Mouse (Mus musculus): ENCODE measurements around the gene Ano7. TPM values are rescaled to one million over a fixed set of nuclear protein-coding genes. Genes with fewer than 3 reads are reported as not detected.

The Ano7 gene
- polyA plus RNA-seq (2012; rRNA removed) = 0.53 and 0.75 TPM in 2 replicates

DNA sequence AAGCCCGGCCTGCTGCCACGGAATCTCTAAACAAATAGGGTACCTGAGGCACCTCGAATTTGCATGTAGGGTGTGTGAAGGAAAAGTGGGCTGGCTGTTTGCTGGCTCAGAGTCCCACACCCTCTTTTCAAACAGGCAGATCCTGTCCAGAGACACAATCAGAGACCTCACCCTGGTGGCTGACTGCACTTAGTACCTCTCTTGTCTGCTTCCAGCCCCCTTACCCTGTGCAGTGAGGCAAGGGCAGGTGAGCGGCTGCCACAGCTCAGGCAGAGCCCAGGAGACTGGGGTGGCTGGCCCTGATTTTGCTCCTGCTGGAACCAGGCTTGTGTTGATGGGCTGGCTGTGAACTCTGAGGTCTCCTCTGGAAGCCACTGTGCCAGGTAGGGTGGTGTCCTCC is at the start of gene Ano7:
Gene Ano7, plus strand, starts transcription at position 266 of the 400 bp plus-strand sequence.

DNA sequence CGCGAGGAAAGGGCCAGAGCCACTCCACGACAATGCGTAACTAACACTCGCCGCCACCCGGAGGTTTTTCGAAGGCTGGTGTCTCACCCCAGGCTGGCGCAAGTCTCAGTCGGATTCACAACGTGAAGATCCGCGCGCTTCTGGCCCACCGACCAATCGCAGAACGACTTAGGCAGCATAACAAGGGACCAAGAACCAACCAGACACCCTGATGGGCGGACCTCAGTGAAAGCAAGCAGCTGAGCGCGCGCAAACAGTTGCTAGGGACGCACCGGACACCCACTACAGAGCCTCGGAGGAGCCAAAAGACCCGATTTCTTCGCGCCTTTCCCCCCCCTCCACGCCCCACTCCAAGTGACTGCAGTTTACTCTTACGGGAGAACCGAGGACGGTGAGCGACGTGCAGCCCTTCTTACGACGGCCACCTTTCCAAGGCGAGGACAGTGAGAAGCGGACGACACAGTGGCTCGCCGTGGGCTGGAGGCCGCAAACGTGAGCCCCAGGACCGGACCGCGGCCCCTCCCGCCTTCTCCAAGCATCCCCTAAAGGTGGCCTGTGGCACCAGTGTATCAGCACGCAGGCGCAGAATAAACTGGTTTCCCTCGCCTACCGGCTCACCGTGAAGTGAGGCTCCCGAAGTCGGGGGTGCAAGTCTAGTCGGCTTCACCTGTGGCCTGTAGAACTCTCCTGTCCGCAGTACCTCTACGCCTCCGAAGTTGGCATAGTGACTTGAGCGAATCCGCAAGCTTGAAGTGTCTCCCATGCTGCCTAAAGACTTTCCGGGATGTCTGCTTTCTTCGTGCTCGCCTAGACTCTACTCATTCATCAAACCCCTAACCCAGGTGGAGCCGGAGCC is 30.9 kb upstream of the Ano7 start, which contains the start of the genes Ppp1r7 and Pask:
Gene Ppp1r7, plus strand, starts transcription at position 207 of the 856 bp plus-strand sequence.
Gene Pask, minus strand, starts transcription at position 835 of the 856 bp plus-strand sequence.

Other genes with a start within 250 kb of the Ano7 start
- not detected in 2 replicates for gene Agxt, start 238.7 kb upstream of the Ano7 start, polyA plus RNA-seq (2012; rRNA removed)
- gene 2310007B03Rik, start 213.0 kb upstream of the Ano7 start, polyA plus RNA-seq (2012; rRNA removed) = 0.25 and 0.58 TPM in 2 replicates
- 0.55 and 0.61 TPM in 2 replicates for gene Crocc2, start 205.2 kb upstream of the Ano7 start, polyA plus RNA-seq (2012; rRNA removed)
- 11.1 and 23.2 TPM in 2 replicates for gene Sned1, start 138.1 kb upstream of the Ano7 start, polyA plus RNA-seq (2012; rRNA removed)
- 24.1 and 25.4 TPM in 2 replicates for gene Mterf4, start 68.0 kb upstream of the Ano7 start, polyA plus RNA-seq (2012; rRNA removed)
- 12.3 and 14.5 TPM in 2 replicates for gene Ppp1r7, start 31.1 kb upstream of the Ano7 start, polyA plus RNA-seq (2012; rRNA removed)
- 12.3 and 13.1 TPM in 2 replicates for gene Pask, start 30.4 kb upstream of the Ano7 start, polyA plus RNA-seq (2012; rRNA removed)
- 80.7 and 101 TPM in 2 replicates for gene Hdlbp, start 104.9 kb downstream of the Ano7 start, polyA plus RNA-seq (2012; rRNA removed)
- gene Farp2, start 138.1 kb downstream of the Ano7 start, polyA plus RNA-seq (2012; rRNA removed) = 4.7 and 6.1 TPM in 2 replicates